Mouse (Mus musculus): ENCODE measurements around the gene Nrde2. TPM values are rescaled to one million over a fixed set of nuclear protein-coding genes. Genes with fewer than 3 reads are reported as not detected.

The Nrde2 gene
- polyA plus RNA-seq, 1 experiment, result 5.4 TPM

DNA sequence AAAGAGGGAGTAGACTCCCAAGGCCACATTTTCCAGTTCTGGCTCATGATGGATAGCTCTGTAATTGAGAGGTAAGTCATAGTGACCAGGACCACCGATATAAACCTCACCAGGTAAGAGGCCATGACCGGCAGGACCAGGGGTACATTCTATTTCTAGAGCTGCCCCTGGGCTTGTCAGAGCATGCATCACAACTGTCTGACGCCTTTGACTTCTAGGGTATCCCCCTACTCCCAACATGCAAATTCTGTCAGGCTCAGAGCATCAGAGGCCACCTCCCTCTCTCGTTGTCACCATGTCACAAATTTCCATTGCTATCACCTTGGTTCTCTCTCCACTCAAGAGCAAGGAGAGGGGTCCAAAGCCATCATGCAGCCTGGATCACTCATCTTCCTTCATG, 68.7 kb downstream of the Nrde2 start:
- Histone ChIP-seq H3K27me3 (ENCODE audit: control insufficient read depth, insufficient read depth, low read length) (no peaks in the 10 kb centered on the region), H3K4me1 (ENCODE audit: control insufficient read depth, insufficient read depth, insufficient read length, low read length) (no peaks in the 10 kb centered on the region), H3K27ac (ENCODE audit: insufficient read depth, low read depth, low read length) (no peak overlapping the region), H3K4me3 (ENCODE audit: low read depth, low read length) (no peak overlapping the region), H3K36me3 (ENCODE audit: control insufficient read depth, insufficient read depth, low read length) (no peaks in the 10 kb centered on the region)
- TF ChIP-seq CTCF (IDR thresholded peaks at IDR 0.05; ENCODE audit: extremely low read depth, insufficient read length, insufficient replicate concordance, low read depth, low read length) (no peak), POLR2A (IDR thresholded peaks at IDR 0.05; ENCODE audit: low read depth, low read length) (no peak)
- 84% methylated on average over 4 of the region's 4 CpGs for WGBS

DNA sequence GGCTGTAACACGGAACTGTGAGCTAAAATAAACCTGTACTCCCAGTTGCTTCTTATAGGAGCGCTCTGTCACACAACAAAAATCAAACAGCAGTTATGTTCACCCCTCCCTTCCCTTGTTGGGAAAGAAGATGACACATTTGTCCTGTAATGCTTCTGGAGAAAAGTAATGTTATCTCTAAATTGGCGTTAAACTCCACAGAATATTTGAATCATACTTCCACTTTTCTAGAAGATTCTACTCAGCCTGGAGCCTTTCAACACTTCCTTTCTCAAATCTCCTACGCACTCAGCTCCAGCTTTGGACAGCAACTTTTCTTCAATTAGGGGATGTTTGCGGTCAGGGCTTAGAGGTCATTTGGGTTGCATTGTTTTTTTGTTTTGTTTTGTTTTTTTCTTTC, 70.2 kb downstream of the Nrde2 start:
- TF ChIP-seq CTCF (IDR thresholded peaks at IDR 0.05; ENCODE audit: extremely low read depth, insufficient read length, insufficient replicate concordance, low read depth, low read length) (no peak), POLR2A (IDR thresholded peaks at IDR 0.05; ENCODE audit: low read depth, low read length) (no peak)
- H3K27me3 ChIP-seq (ENCODE audit: control insufficient read depth, insufficient read depth, low read length), result no peaks in the 10 kb centered on the region
- H3K27ac ChIP-seq (ENCODE audit: insufficient read depth, low read depth, low read length), result no peak overlapping the region
- no peaks in the 10 kb centered on the region for H3K4me1 ChIP-seq (ENCODE audit: control insufficient read depth, insufficient read depth, insufficient read length, low read length)
- WGBS, result 78% methylated on average over 5 of the region's 5 CpGs
- no peaks in the 10 kb centered on the region for H3K36me3 ChIP-seq (ENCODE audit: control insufficient read depth, insufficient read depth, low read length)
- H3K4me3 ChIP-seq (ENCODE audit: low read depth, low read length), result no peak overlapping the region

GRCm38 (mm10) chr12:100088026-100088425, 71.4 kb downstream of the Nrde2 start:
- H3K4me3 ChIP-seq (ENCODE audit: low read depth, low read length), result no peak overlapping the region
- no peaks in the 10 kb centered on the region for H3K36me3 ChIP-seq (ENCODE audit: control insufficient read depth, insufficient read depth, low read length)
- no peaks in the 10 kb centered on the region for H3K27me3 ChIP-seq (ENCODE audit: control insufficient read depth, insufficient read depth, low read length)
- WGBS, result 87% methylated on average over 3 of the region's 3 CpGs
- H3K4me1 ChIP-seq (ENCODE audit: control insufficient read depth, insufficient read depth, insufficient read length, low read length), result 0 out of 2 replicates have a peak, but pooled peaks cover under 1% of the 10 kb centered on the region
- TF ChIP-seq CTCF (IDR thresholded peaks at IDR 0.05; ENCODE audit: extremely low read depth, insufficient read length, insufficient replicate concordance, low read depth, low read length) (no peak), POLR2A (IDR thresholded peaks at IDR 0.05; ENCODE audit: low read depth, low read length) (no peak)
- no peak overlapping the region for H3K27ac ChIP-seq (ENCODE audit: insufficient read depth, low read depth, low read length)

GRCm38 (mm10) chr12:100079636-100080286, 79.7 kb downstream of the Nrde2 start:
- 74% methylated on average over 8 of the region's 8 CpGs for WGBS

DNA sequence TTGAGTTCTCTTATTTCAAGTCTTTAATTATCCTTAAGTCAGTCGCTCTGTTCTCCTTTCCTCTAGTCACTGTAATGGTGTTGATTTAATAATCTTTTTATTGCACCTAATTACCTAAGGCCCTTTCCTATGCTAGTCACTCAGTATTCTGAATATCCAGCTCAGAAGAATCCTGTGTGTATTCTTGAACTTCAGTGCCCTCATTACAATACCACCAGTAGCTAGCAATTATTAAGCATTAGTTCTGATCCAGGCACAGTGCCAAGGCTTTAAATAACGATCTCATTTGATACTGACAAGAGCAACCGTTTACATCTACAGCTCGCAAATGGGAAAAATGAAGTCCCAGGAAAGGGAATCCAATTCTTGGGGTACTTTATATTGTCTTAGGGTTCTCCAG, 83.7 kb downstream of the Nrde2 start:
- TF ChIP-seq POLR2A (IDR thresholded peaks at IDR 0.05; ENCODE audit: low read depth, low read length) (no peak), CTCF (IDR thresholded peaks at IDR 0.05; ENCODE audit: extremely low read depth, insufficient read length, insufficient replicate concordance, low read depth, low read length) (no peak)
- Histone ChIP-seq H3K36me3 (ENCODE audit: control insufficient read depth, insufficient read depth, low read length) (no peaks in the 10 kb centered on the region), H3K4me3 (ENCODE audit: low read depth, low read length) (no peak overlapping the region), H3K27ac (ENCODE audit: insufficient read depth, low read depth, low read length) (no peak overlapping the region), H3K4me1 (ENCODE audit: control insufficient read depth, insufficient read depth, insufficient read length, low read length) (no peaks in the 10 kb centered on the region), H3K27me3 (ENCODE audit: control insufficient read depth, insufficient read depth, low read length) (no peaks in the 10 kb centered on the region)
- 23% methylated on average over 4 of the region's 4 CpGs for WGBS

More at GRCm38 (mm10) chr12:100079636-100080286, 79.7 kb downstream of the Nrde2 start:
- TF ChIP-seq CTCF (IDR thresholded peaks at IDR 0.05; ENCODE audit: extremely low read depth, insufficient read length, insufficient replicate concordance, low read depth, low read length), result no peak
- no peak for TF ChIP-seq POLR2A (IDR thresholded peaks at IDR 0.05; ENCODE audit: low read depth, low read length)
- no peak overlapping the region for H3K27ac ChIP-seq (ENCODE audit: insufficient read depth, low read depth, low read length)
- no peaks in the 10 kb centered on the region for H3K27me3 ChIP-seq (ENCODE audit: control insufficient read depth, insufficient read depth, low read length)
- H3K4me1 ChIP-seq (ENCODE audit: control insufficient read depth, insufficient read depth, insufficient read length, low read length), result peaks cover 1% of the 10 kb centered on the region; the same call in 1 of the 2 replicates
- H3K4me3 ChIP-seq (ENCODE audit: low read depth, low read length), result no peak overlapping the region
- no peaks in the 10 kb centered on the region for H3K36me3 ChIP-seq (ENCODE audit: control insufficient read depth, insufficient read depth, low read length)

Other genes starting within 250 kb of the Nrde2 start
- gene Kcnk13, start 195.2 kb downstream of the Nrde2 start, polyA plus RNA-seq (2012; rRNA removed), result 0.20 and 0.38 TPM in 2 replicates
- 12.8 and 20.0 TPM in 2 replicates for gene Psmc1, start 49.5 kb downstream of the Nrde2 start, polyA plus RNA-seq (2012; rRNA removed)
- 630 and 1,469 TPM in 2 replicates for gene Calm1, start 39.8 kb upstream of the Nrde2 start, polyA plus RNA-seq (2012; rRNA removed)

Data from small intestine, adult 2 months (tissue).